Mouse (Mus musculus) stomach, postnatal 0 days (tissue): ENCODE measurements around the gene Plcl1.

Source experiments
- CTCF ChIP-seq: IDR thresholded peaks from 2 replicates; pipeline ENCODE4 v1.5.1; 2016; ENCODE audit warnings: antibody characterized with exemption, low read depth, mild to moderate bottlenecking, moderate library complexity
- EP300 ChIP-seq: optimal IDR thresholded peaks from 2 replicates; pipeline ENCODE3; 2016; ENCODE audit warnings: antibody characterized with exemption

DNA sequence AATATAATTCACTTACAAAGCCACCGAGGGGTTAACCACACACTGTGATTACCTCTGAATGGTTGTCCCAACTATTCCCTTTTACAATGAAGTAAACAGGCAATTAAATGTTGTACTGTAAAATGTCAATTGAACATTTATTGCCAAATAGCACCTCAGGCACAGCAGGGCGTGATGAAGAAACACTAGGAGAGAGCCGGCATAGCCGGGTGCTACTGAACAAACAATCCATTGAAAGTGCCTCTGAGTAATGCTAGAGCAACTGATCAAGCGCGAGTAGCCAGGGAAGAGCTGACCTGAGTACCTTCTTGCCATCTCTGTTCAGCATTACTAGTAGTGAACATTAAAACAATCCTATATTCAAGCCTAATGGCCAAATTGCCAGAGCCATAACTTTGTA lies 6.8 kb downstream of the Plcl1 start:
- TF ChIP-seq CTCF, result no peak
- TF ChIP-seq EP300, result no peak
